Mouse (Mus musculus): ENCODE data around the gene Gm20388.

DNA sequence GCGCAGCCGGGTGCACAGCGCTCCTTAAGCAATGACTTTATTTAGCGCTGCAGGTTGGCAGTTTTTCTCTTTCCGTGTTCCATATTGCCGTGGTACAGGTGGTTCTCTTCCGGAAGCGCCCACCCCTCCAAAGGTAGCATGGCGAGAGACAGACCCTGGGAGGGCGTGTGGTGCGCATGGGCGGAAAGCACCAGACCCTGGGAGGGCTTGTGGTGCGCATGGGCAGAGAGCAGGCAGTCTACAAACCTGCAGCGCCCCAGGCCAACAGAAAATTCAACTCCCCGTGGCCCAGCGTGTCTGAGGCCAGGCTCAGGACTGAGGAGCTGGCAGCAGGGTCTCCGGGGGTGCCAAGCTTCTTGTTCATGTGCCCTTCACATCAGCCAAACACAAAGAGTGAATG lies 1660.2 kb downstream of the Gm20388 start:
- TF ChIP-seq CTCF (IDR thresholded peaks at IDR 0.05; ENCODE audit: insufficient read depth, low read depth, low read length) (no peak), POLR2A (IDR thresholded peaks at IDR 0.05; ENCODE audit: insufficient read depth, low read depth, low read length) (no peak)

All from olfactory bulb, adult 2 months (tissue).